Mouse (Mus musculus): ENCODE results near the gene Olfr1359. TPM values are rescaled to one million over a fixed set of nuclear protein-coding genes. Genes with fewer than 3 reads are reported as not detected.
"Not testable (repeated sequence)": the region's sequence is repeated elsewhere in the genome, so short reads cannot be mapped to it uniquely, and the experiment has no call there.

The Olfr1359 gene
- polyA plus RNA-seq, 1 experiment from 2014 or later = not detected

DNA sequence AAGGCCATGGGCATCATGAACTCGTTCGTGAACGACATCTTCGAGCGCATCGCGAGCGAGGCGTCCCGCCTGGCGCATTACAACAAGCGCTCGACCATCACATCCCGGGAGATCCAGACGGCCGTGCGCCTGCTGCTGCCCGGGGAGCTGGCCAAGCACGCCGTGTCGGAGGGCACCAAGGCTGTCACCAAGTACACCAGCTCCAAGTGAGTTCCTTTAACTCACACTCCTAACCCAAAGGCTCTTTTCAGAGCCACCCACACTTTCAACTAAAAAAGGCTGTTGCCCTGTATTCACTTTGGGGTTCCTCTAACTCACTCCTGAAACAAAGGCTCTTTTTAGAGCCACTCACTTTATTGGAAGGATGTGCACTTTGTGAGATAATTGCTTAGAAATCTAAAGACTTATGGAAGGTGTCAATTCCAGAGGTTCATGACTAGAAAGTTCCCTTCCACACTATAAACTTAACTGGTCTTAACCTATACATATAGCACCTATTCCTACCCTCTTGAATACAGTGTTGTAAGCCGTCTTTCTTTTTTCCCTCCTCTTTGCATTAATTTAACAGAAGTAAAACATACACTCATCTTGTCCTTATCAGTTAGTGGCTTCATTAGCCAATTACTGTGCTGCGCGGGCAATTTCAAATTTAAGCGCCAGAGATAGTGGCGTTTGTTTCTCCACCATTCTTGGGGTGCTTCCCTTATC lies 56.5 kb downstream of the Olfr1359 start:
- Histone ChIP-seq H3K9ac (ENCODE audit: low read length) (peak overlapping the region; percentile 64), H3K4me2 (ENCODE audit: low read length) (peak overlapping the region; percentile 77), H3K4me3 (ENCODE audit: low read depth, low read length) (peak overlapping the region; percentile 39), H3K27ac (ENCODE audit: low read depth, low read length) (peak overlapping the region; percentile 86)
- not testable (repeated sequence) for ATAC-seq; H3K9me3 ChIP-seq (replicated peaks; ENCODE audit: control insufficient read depth, low read length); H3K36me3 ChIP-seq (ENCODE audit: control insufficient read depth, insufficient read depth, low read length); H3K4me1 ChIP-seq (ENCODE audit: control insufficient read depth, insufficient read depth, low read length); H3K27me3 ChIP-seq (replicated peaks; ENCODE audit: control insufficient read depth, insufficient read depth, low read length)
- DNase-seq (ENCODE audit: low spot score) = peak; percentile 78
- WGBS = 0% methylated on average over 21 of the region's 26 CpGs

DNA sequence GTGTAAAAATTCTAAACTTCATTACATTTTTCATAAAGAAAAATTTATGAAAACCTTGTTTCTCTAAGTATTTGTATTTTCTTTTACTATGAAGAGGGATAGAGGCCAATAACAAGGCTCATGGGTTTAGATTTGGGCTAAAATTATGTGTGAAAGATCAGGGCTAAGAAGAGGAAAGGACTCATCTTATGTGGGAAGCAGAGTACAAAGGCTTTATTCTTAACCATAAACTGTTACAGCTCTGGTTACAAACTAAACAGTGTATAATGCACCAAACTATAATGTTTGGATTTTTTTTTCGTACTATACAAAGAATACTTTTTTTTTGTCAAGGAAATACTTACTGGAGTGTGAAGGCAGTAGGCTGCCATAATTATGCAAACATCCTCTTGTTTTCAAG lies 57.8 kb downstream of the Olfr1359 start:
- peak overlapping the region; percentile 57 for H3K4me2 ChIP-seq (ENCODE audit: low read length)
- no peak for ATAC-seq
- no peaks in the 10 kb centered on the region for H3K36me3 ChIP-seq (ENCODE audit: control insufficient read depth, insufficient read depth, low read length)
- no peaks in the 10 kb centered on the region for H3K27me3 ChIP-seq (replicated peaks; ENCODE audit: control insufficient read depth, insufficient read depth, low read length)
- 40% methylated on average over 1 of the region's 1 CpGs for WGBS
- H3K4me1 ChIP-seq (ENCODE audit: control insufficient read depth, insufficient read depth, low read length) = peaks cover 9% of the 10 kb centered on the region
- no peak overlapping the region for H3K9ac ChIP-seq (ENCODE audit: low read length)
- DNase-seq (ENCODE audit: low spot score) = no peak
- no peak overlapping the region for H3K27ac ChIP-seq (ENCODE audit: low read depth, low read length)
- H3K4me3 ChIP-seq (ENCODE audit: low read depth, low read length) = no peak overlapping the region
- H3K9me3 ChIP-seq (replicated peaks; ENCODE audit: control insufficient read depth, low read length) = no peaks in the 10 kb centered on the region

Small RNAs within 50 kb of the gene (microRNA-seq; reads per million reads assigned to microRNA genes)
- gene Gm44357 = not detected
- not detected for gene Gm44367
- not detected for gene Gm44454

Other genes with a start within 250 kb of the Olfr1359 start
- 10.4 TPM in 2 replicates for gene Zscan26, start 244.4 kb upstream of the Olfr1359 start, polyA plus RNA-seq (2014; fragmentation: Nextera tagmentation; extraction: Ambion mirVana)
- 3.8 TPM in 2 replicates for gene Nkapl, start 229.6 kb upstream of the Olfr1359 start, polyA plus RNA-seq (2014; fragmentation: Nextera tagmentation; extraction: Ambion mirVana)
- 7.5 and 8.2 TPM in 2 replicates for gene Zkscan4, start 219.2 kb upstream of the Olfr1359 start, polyA plus RNA-seq (2014; fragmentation: Nextera tagmentation; extraction: Ambion mirVana)
- gene Gm10065, start 218.7 kb upstream of the Olfr1359 start, polyA plus RNA-seq (2014; fragmentation: Nextera tagmentation; extraction: Ambion mirVana) = not detected in 2 replicates
- gene AK157302, start 202.9 kb upstream of the Olfr1359 start, polyA plus RNA-seq (2014; fragmentation: Nextera tagmentation; extraction: Ambion mirVana) = 0.36 and 0.78 TPM in 2 replicates
- gene Gm11273, start 196.7 kb upstream of the Olfr1359 start, polyA plus RNA-seq (2014; fragmentation: Nextera tagmentation; extraction: Ambion mirVana) = 5.1 and 6.2 TPM in 2 replicates
- 7.3 and 8.6 TPM in 2 replicates for gene Zkscan8, start 167.0 kb upstream of the Olfr1359 start, polyA plus RNA-seq (2014; fragmentation: Nextera tagmentation; extraction: Ambion mirVana)
- gene Olfr1366, start 155.3 kb upstream of the Olfr1359 start, polyA plus RNA-seq (2014; fragmentation: Nextera tagmentation; extraction: Ambion mirVana) = 0.10 and 0.20 TPM in 2 replicates
- not detected in 2 replicates for gene Olfr1535, start 138.2 kb upstream of the Olfr1359 start, polyA plus RNA-seq (2014; fragmentation: Nextera tagmentation; extraction: Ambion mirVana)
- gene Olfr1364, start 116.4 kb upstream of the Olfr1359 start, polyA plus RNA-seq (2014; fragmentation: Nextera tagmentation; extraction: Ambion mirVana) = not detected in 2 replicates
- gene Olfr1362, start 84.1 kb upstream of the Olfr1359 start, polyA plus RNA-seq (2014; fragmentation: Nextera tagmentation; extraction: Ambion mirVana) = not detected in 2 replicates
- not detected in 2 replicates for gene Olfr11, start 55.6 kb upstream of the Olfr1359 start, polyA plus RNA-seq (2014; fragmentation: Nextera tagmentation; extraction: Ambion mirVana)
- not detected in 2 replicates for gene Olfr1361, start 34.7 kb upstream of the Olfr1359 start, polyA plus RNA-seq (2014; fragmentation: Nextera tagmentation; extraction: Ambion mirVana)
- gene Olfr1360, start 20.7 kb upstream of the Olfr1359 start, polyA plus RNA-seq (2014; fragmentation: Nextera tagmentation; extraction: Ambion mirVana) = not detected in 2 replicates
- gene Hist1h2bl, start 18.0 kb downstream of the Olfr1359 start, polyA plus RNA-seq (2014; fragmentation: Nextera tagmentation; extraction: Ambion mirVana) = 3.7 and 4.2 TPM in 2 replicates
- 13.2 and 45.9 TPM in 2 replicates for gene Hist1h2ai, start 18.3 kb downstream of the Olfr1359 start, polyA plus RNA-seq (2014; fragmentation: Nextera tagmentation; extraction: Ambion mirVana)
- gene Hist1h3h, start 19.5 kb downstream of the Olfr1359 start, polyA plus RNA-seq (2014; fragmentation: Nextera tagmentation; extraction: Ambion mirVana) = 7.3 and 11.0 TPM in 2 replicates
- 2.5 and 3.9 TPM in 2 replicates for gene Hist1h2bm, start 23.9 kb downstream of the Olfr1359 start, polyA plus RNA-seq (2014; fragmentation: Nextera tagmentation; extraction: Ambion mirVana)
- 1.7 TPM in 2 replicates for gene Hist1h4j, start 37.0 kb downstream of the Olfr1359 start, polyA plus RNA-seq (2014; fragmentation: Nextera tagmentation; extraction: Ambion mirVana)
- 2.7 and 4.6 TPM in 2 replicates for gene Hist1h4k, start 52.4 kb downstream of the Olfr1359 start, polyA plus RNA-seq (2014; fragmentation: Nextera tagmentation; extraction: Ambion mirVana)
- 3.4 and 10.8 TPM in 2 replicates for gene Hist1h2ak, start 55.7 kb downstream of the Olfr1359 start, polyA plus RNA-seq (2014; fragmentation: Nextera tagmentation; extraction: Ambion mirVana)
- 0.90 and 2.5 TPM in 2 replicates for gene Hist1h2bn, start 56.0 kb downstream of the Olfr1359 start, polyA plus RNA-seq (2014; fragmentation: Nextera tagmentation; extraction: Ambion mirVana)
- 11.0 and 11.1 TPM in 2 replicates for gene Hist1h1b, start 82.5 kb downstream of the Olfr1359 start, polyA plus RNA-seq (2014; fragmentation: Nextera tagmentation; extraction: Ambion mirVana)
- 108 and 166 TPM in 2 replicates for gene Hist1h3i, start 85.3 kb downstream of the Olfr1359 start, polyA plus RNA-seq (2014; fragmentation: Nextera tagmentation; extraction: Ambion mirVana)
- gene Hist1h2an, start 89.1 kb downstream of the Olfr1359 start, polyA plus RNA-seq (2014; fragmentation: Nextera tagmentation; extraction: Ambion mirVana) = 6.6 TPM in 1 of 2 replicates, not detected in the other
- gene Hist1h2bp, start 89.3 kb downstream of the Olfr1359 start, polyA plus RNA-seq (2014; fragmentation: Nextera tagmentation; extraction: Ambion mirVana) = 0.84 and 1.5 TPM in 2 replicates
- 9.2 and 17.1 TPM in 2 replicates for gene Hist1h2bq, start 112.1 kb downstream of the Olfr1359 start, polyA plus RNA-seq (2014; fragmentation: Nextera tagmentation; extraction: Ambion mirVana)
- not detected in 2 replicates for gene Hist1h2ao, start 112.4 kb downstream of the Olfr1359 start, polyA plus RNA-seq (2014; fragmentation: Nextera tagmentation; extraction: Ambion mirVana)
- not detected in 2 replicates for gene Hist1h4m, start 113.6 kb downstream of the Olfr1359 start, polyA plus RNA-seq (2014; fragmentation: Nextera tagmentation; extraction: Ambion mirVana)
- gene Hist1h4n, start 134.1 kb downstream of the Olfr1359 start, polyA plus RNA-seq (2014; fragmentation: Nextera tagmentation; extraction: Ambion mirVana) = 4.6 and 16.7 TPM in 2 replicates
- gene Hist1h2ap, start 135.4 kb downstream of the Olfr1359 start, polyA plus RNA-seq (2014; fragmentation: Nextera tagmentation; extraction: Ambion mirVana) = 2,010 and 3,186 TPM in 2 replicates
- 9.4 and 17.8 TPM in 2 replicates for gene Hist1h2br, start 135.6 kb downstream of the Olfr1359 start, polyA plus RNA-seq (2014; fragmentation: Nextera tagmentation; extraction: Ambion mirVana)
- gene Zfp184, start 247.0 kb downstream of the Olfr1359 start, polyA plus RNA-seq (2014; fragmentation: Nextera tagmentation; extraction: Ambion mirVana) = 28.3 and 34.9 TPM in 2 replicates

Data from forebrain, embryonic 14.5 days (tissue).